Mouse (Mus musculus) neural tube, embryonic 12.5 days (tissue): ENCODE results near the gene Egfl7. TPM values are rescaled to one million over a fixed set of nuclear protein-coding genes. Genes with fewer than 3 reads are reported as not detected.
A peak's percentile ranks its signal among the peaks of the same experiment; 100 is the strongest.

Experiments
- ATAC-seq: fragments of 200-750 bp; cut with Nextera tagmentation; 2 replicates; pipeline ENCODE4 v1.8.0; 2017; ENCODE audit warnings: low read depth, mild to moderate bottlenecking, moderate TSS enrichment, moderate library complexity; ENCODE audit not compliant: low FRiP score
- H3K27ac ChIP-seq: fragments of 300-500 bp; sonication (generic); 2 replicates; pipeline ENCODE4 v1.5.1; 2016
- H3K27me3 ChIP-seq: fragments of 300-500 bp; sonication (generic); replicated peaks from 2 replicates; pipeline ENCODE4 v1.6.1; 2016; ENCODE audit warnings: mild to moderate bottlenecking
- H3K36me3 ChIP-seq: fragments of 300-500 bp; sonication (generic); 2 replicates; pipeline ENCODE4 v1.6.1; 2016; ENCODE audit warnings: mild to moderate bottlenecking
- H3K4me1 ChIP-seq: fragments of 300-500 bp; sonication (generic); 2 replicates; pipeline ENCODE4 v1.6.1; 2016
- H3K4me2 ChIP-seq: fragments of 300-500 bp; sonication (generic); replicated peaks from 2 replicates; pipeline ENCODE4 v1.6.1; 2016; ENCODE audit warnings: mild to moderate bottlenecking
- H3K4me3 ChIP-seq: fragments of 300-500 bp; sonication (generic); 2 replicates; pipeline ENCODE4 v1.5.1; 2016
- H3K9ac ChIP-seq: fragments of 300-500 bp; sonication (generic); 2 replicates; pipeline ENCODE4 v1.6.1; 2016; ENCODE audit warnings: mild to moderate bottlenecking
- H3K9me3 ChIP-seq: fragments of 300-500 bp; sonication (generic); 2 replicates; pipeline ENCODE4 v1.6.1; 2016; ENCODE audit warnings: mild to moderate bottlenecking
- WGBS: fragments of 180-500 bp; shearing (Covaris S2); methylation state at CpG from one replicate; pipeline ENCODE4 v1.1.7; 2016; 5-methylcytosine and 5-hydroxymethylcytosine counted together
- polyA plus RNA-seq: library from polyadenylated mRNA; unstranded; fragments of >200 nt; fragmentation: Nextera tagmentation; extraction: Ambion mirVana; gene quantifications from 2 replicates; pipeline ENCODE4 v1.2.1, GENCODE M21; 2016

Gene Egfl7
- polyA plus RNA-seq, 1 experiment from 2014 or later = 74.8 TPM

DNA sequence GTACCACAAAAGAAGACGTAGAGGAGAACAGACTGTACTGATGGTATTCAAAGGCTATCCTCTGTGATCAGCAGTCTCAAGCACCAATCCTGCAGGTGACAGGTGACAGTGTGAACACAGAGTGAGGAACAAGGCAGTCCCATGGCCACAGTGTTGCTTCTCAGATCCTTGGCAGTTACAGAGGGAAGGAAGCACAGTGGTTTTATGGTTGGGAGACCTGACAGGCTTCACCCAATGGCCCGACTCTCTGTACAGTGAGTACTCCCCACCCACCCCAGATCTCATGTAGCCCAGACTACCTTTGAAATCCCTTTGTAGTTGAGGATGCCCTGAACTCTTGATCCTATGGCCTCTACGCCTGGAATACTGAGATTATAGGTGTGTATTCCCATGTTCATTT lies 45.6 kb downstream of the Egfl7 start:
- H3K9ac ChIP-seq = no peak overlapping the region
- 87% methylated on average over 3 of the region's 3 CpGs for WGBS
- no peaks in the 10 kb centered on the region for H3K9me3 ChIP-seq
- no peak for ATAC-seq
- no peak overlapping the region for H3K4me2 ChIP-seq
- no peaks in the 10 kb centered on the region for H3K36me3 ChIP-seq
- no peak overlapping the region for H3K4me3 ChIP-seq
- H3K27ac ChIP-seq = no peak overlapping the region
- H3K27me3 ChIP-seq = no peaks in the 10 kb centered on the region
- peaks cover 25% of the 10 kb centered on the region for H3K4me1 ChIP-seq

- Histone ChIP-seq H3K27ac (no peak overlapping the region), H3K9ac (no peak overlapping the region), H3K4me2 (no peak overlapping the region), H3K9me3 (no peaks in the 10 kb centered on the region), H3K36me3 (no peaks in the 10 kb centered on the region), H3K4me1 (peaks cover 31% of the 10 kb centered on the region), H3K4me3 (no peak overlapping the region), H3K27me3 (no peaks in the 10 kb centered on the region)
- WGBS = 69% methylated on average over 3 of the region's 3 CpGs
- ATAC-seq = no peak
Measured at GRCm38 (mm10) chr2:26626081-26626480, 46.3 kb downstream of the Egfl7 start.

GRCm38 (mm10) chr2:26627921-26628739 lies 48.3 kb downstream of the Egfl7 start, which contains the start of gene Fam69b:
Fam69b (plus strand) TSS chr2:26628457.
- peak within 1 kb of the TSS; percentile 74 for H3K4me3 ChIP-seq
- ATAC-seq = peak; percentile 62
- WGBS = under 1% methylated on average over 59 of the region's 70 CpGs
- peak within 1 kb of the TSS; percentile 59; the same call in 1 of the 2 replicates for H3K27ac ChIP-seq
- H3K9ac ChIP-seq = peak within 1 kb of the TSS; percentile 89
- no peaks in the 10 kb centered on the region for H3K36me3 ChIP-seq
- H3K4me2 ChIP-seq = peak within 1 kb of the TSS; percentile 95
- H3K4me1 ChIP-seq = peaks cover 46% of the 10 kb centered on the region
- H3K9me3 ChIP-seq = no peaks in the 10 kb centered on the region
- no peaks in the 10 kb centered on the region for H3K27me3 ChIP-seq

DNA sequence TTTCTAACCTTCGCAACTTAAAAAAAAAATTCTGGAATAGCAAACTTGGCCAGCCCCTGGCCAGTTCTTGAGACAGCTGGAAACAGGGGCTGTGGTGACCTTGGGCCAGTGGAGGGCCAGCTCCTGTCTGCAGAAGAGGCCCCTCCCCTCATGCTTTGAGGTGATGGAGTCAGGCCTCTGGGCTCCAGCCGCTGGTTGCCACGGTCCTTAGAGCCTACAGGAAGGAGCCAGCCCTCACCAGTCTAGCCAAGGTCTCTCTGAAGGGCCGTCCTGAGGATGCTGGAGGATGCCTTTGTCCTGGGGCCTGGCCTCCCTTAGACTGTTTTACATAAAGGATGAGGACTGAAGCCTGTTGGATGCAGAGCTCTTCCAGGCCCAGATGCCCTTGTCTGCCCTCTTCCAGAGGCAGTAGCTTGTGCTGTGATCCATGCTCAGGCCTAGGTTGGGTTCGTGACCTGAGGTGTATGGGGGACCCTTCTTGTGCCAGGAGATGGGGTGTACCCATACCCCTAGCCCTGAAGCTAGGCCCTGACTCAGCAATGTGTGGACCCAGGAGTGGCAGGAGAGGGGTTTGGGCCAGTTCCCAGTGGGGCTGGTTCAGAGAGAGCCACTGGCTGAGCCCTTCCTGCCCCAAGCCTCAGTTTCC lies 49.1 kb downstream of the Egfl7 start:
- peak overlapping the region; percentile 95 for H3K4me2 ChIP-seq
- peak overlapping the region; percentile 74 for H3K4me3 ChIP-seq
- ATAC-seq = peak; percentile 64
- H3K27ac ChIP-seq = 0 out of 2 replicates have a peak overlapping the region, but pooled peaks have one; percentile 59
- WGBS = 20% methylated on average over 5 of the region's 5 CpGs
- peaks cover 46% of the 10 kb centered on the region for H3K4me1 ChIP-seq
- H3K36me3 ChIP-seq = no peaks in the 10 kb centered on the region
- no peaks in the 10 kb centered on the region for H3K27me3 ChIP-seq
- no peaks in the 10 kb centered on the region for H3K9me3 ChIP-seq
- H3K9ac ChIP-seq = peak overlapping the region; percentile 89

GRCm38 (mm10) chr2:26632541-26633395 lies 53.0 kb downstream of the Egfl7 start:
- H3K36me3 ChIP-seq = peaks cover 38% of the 10 kb centered on the region
- H3K27me3 ChIP-seq = no peaks in the 10 kb centered on the region
- peak overlapping the region; percentile 22; the same call in 1 of the 2 replicates for H3K4me2 ChIP-seq
- peaks cover 50% of the 10 kb centered on the region for H3K4me1 ChIP-seq
- no peaks in the 10 kb centered on the region for H3K9me3 ChIP-seq
- no peak overlapping the region for H3K27ac ChIP-seq
- no peak for ATAC-seq
- WGBS = 85% methylated on average over 16 of the region's 16 CpGs
- no peak overlapping the region for H3K4me3 ChIP-seq
- H3K9ac ChIP-seq = peak overlapping the region; percentile 42; the same call in 1 of the 2 replicates

DNA sequence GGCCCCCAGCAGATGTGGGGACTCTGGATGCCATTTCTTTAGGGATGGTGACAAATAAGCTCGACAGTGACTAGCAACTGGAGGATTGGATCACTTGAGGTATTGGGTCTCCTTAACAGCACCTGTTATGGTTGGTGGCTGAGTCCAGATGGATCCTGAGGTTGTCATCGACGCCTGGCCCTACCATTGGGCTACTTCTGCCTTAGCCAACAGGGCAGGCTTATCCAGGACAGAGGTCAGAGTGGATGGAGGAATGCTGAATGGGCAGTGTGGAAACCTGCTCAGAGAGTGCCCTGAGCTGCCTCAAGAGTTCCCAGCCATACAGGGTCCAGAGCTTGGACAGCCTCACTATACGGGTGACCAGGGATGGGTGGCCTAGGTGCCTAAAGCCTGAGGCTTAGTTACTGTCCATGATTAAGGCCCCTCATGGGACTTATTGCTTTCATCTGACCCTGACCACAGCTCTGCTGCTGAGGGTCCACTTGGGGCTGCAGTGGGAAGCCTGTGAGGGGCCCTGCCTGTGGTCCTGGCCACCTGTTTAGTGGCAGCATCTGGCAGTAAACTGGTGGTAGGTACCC lies 54.2 kb downstream of the Egfl7 start:
- peaks cover 54% of the 10 kb centered on the region for H3K4me1 ChIP-seq
- no peak overlapping the region for H3K27ac ChIP-seq
- no peak overlapping the region for H3K4me2 ChIP-seq
- no peak for ATAC-seq
- no peaks in the 10 kb centered on the region for H3K9me3 ChIP-seq
- H3K9ac ChIP-seq = no peak overlapping the region
- no peak overlapping the region for H3K4me3 ChIP-seq
- whole genome bisulfite sequencing = 81% methylated on average over 4 of the region's 4 CpGs
- H3K36me3 ChIP-seq = peaks cover 46% of the 10 kb centered on the region
- H3K27me3 ChIP-seq = no peaks in the 10 kb centered on the region

DNA sequence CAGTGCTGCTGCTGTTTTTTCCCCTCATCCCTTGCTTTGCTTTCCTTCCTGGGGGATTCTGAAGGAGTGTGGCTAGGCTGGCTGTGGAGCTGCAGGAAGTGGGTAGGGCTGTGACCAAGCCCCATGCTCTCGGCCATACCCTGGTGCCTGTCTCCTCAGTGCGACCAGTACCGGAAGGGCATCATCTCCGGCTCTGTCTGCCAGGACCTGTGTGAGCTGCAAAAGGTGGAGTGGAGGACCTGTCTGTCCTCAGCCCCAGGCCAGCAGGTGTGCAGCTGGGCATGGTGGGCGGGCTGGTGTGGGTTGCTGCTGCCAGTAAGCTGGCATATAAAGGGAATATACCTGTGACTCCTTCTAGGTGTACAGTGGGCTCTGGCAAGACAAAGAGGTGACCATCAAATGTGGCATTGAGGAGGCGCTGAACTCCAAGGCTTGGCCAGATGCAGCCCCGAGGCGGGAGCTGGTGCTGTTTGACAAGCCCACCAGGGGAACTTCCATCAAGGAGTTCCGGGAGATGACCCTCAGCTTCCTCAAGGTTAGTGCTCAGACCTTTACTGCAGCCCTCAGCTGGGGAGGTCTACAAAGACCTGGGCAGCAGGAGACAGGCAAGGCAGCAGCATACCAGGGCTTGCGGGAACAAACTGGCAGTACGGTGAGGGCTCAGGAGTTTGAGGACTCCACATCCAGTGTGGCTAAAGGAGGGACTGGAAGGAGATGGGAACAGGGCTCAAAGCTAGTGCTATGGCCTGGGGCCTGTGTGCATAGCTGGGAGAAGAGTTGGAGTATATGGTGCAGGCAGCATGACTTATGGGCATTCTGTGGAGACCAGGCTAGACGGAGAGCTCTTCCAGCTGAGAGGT lies 55.0 kb downstream of the Egfl7 start:
- peaks cover 48% of the 10 kb centered on the region for H3K4me1 ChIP-seq
- H3K9me3 ChIP-seq = no peaks in the 10 kb centered on the region
- H3K36me3 ChIP-seq = peaks cover 46% of the 10 kb centered on the region
- no peak overlapping the region for H3K4me3 ChIP-seq
- 71% methylated on average over 12 of the region's 12 CpGs for WGBS
- no peak overlapping the region for H3K27ac ChIP-seq
- no peak overlapping the region for H3K9ac ChIP-seq
- no peak for ATAC-seq
- no peak overlapping the region for H3K4me2 ChIP-seq
- H3K27me3 ChIP-seq = no peaks in the 10 kb centered on the region

GRCm38 (mm10) chr2:26635489-26636324 lies 55.9 kb downstream of the Egfl7 start:
- no peak for ATAC-seq
- Histone ChIP-seq H3K9ac (no peak overlapping the region), H3K9me3 (no peaks in the 10 kb centered on the region), H3K36me3 (peaks cover 46% of the 10 kb centered on the region), H3K4me2 (no peak overlapping the region), H3K27ac (no peak overlapping the region), H3K27me3 (no peaks in the 10 kb centered on the region), H3K4me3 (no peak overlapping the region), H3K4me1 (peaks cover 39% of the 10 kb centered on the region)
- WGBS = 77% methylated on average over 21 of the region's 21 CpGs

DNA sequence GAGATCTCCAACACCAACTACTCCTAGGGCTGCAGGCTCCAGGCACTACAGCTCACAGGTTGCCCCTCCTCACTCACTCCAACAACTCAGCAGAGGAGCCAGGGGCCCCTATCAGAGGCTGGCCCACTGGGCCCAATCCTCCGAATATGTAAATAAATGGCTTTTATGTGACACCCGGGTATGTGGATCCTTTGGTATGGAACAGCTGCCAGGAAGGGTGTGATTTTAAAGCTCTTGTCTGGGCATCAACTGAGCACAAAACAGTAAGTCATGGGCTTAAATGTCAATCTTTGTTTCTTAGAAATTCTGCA lies 56.5 kb downstream of the Egfl7 start:
- Histone ChIP-seq H3K27me3 (no peaks in the 10 kb centered on the region), H3K4me1 (peaks cover 36% of the 10 kb centered on the region), H3K27ac (no peak overlapping the region), H3K9me3 (no peaks in the 10 kb centered on the region), H3K4me3 (no peak overlapping the region), H3K36me3 (peaks cover 46% of the 10 kb centered on the region), H3K9ac (no peak overlapping the region), H3K4me2 (no peak overlapping the region)
- 52% methylated on average over 2 of the region's 2 CpGs for WGBS
- no peak for ATAC-seq

- H3K36me3 ChIP-seq = peaks cover 46% of the 10 kb centered on the region
- ATAC-seq = no peak
- no peaks in the 10 kb centered on the region for H3K27me3 ChIP-seq
- no peak overlapping the region for H3K4me3 ChIP-seq
- H3K9ac ChIP-seq = 0 out of 2 replicates have a peak overlapping the region, but pooled peaks have one; percentile 17
- peaks cover 27% of the 10 kb centered on the region for H3K4me1 ChIP-seq
- 84% methylated on average over 4 of the region's 4 CpGs for WGBS
- 0 out of 2 replicates have a peak overlapping the region, but pooled peaks have one; percentile 70 for H3K4me2 ChIP-seq
- H3K27ac ChIP-seq = no peak overlapping the region
- H3K9me3 ChIP-seq = no peaks in the 10 kb centered on the region
Measured at GRCm38 (mm10) chr2:26637316-26637932, 57.6 kb downstream of the Egfl7 start.
